Mouse (Mus musculus) CH12.LX (cell line): Measurements from ENCODE around the gene Nags.

Experiments
- CTCF ChIP-seq, 2 experiments: IDR thresholded peaks in 1 of 2; conservative IDR thresholded peaks in 1 of 2; 2 replicates each; pipeline ENCODE4 v1.5.1; 2011 to 2012; ENCODE audit warnings: low read depth in 2 of 2, low read length in 2 of 2, improper control_type of control experiment in 1 of 2, inconsistent platforms in 1 of 2, mild to moderate bottlenecking in 1 of 2, moderate library complexity in 1 of 2
- EP300 ChIP-seq: IDR thresholded peaks from 2 replicates; pipeline ENCODE4 v1.6.1; 2011; ENCODE audit warnings: low read length, improper control_type of control experiment
- MXI1 ChIP-seq: IDR thresholded peaks from 2 replicates; pipeline ENCODE4 v1.6.1; 2011; ENCODE audit warnings: mild to moderate bottlenecking, low read depth, low read length, improper control_type of control experiment
- POLR2A ChIP-seq: IDR thresholded peaks from 2 replicates; pipeline ENCODE4 v1.6.1; 2011; ENCODE audit warnings: low read depth, mild to moderate bottlenecking, improper control_type of control experiment, low read length
- TCF12 ChIP-seq: IDR thresholded peaks from 2 replicates; pipeline ENCODE4 v1.6.1; 2014; ENCODE audit warnings: low read depth, mild to moderate bottlenecking, inconsistent platforms, low read length, improper control_type of control experiment

GRCm38 (mm10) chr11:102146005-102146404 is 692 bp downstream of the Nags start:
- TF ChIP-seq TCF12: no peak
- TF ChIP-seq CTCF (conservative IDR thresholded peaks at IDR 0.05 in 1 of 2, IDR thresholded peaks at IDR 0.05 in 1 of 2; ENCODE audit: low read depth in 2 of 2, low read length in 2 of 2): no peak
- no peak for TF ChIP-seq EP300
- no peak for TF ChIP-seq POLR2A
- TF ChIP-seq MXI1: no peak
